Mouse (Mus musculus) liver, postnatal 0 days (tissue): ENCODE data around the gene Plaur. TPM values are rescaled to one million over a fixed set of nuclear protein-coding genes. Genes with fewer than 3 reads are reported as not detected.

Source experiments
- ATAC-seq: fragments of 200-750 bp; cut with Nextera tagmentation; 2 replicates; pipeline ENCODE4 v1.8.0; 2017; ENCODE audit warnings: mild to moderate bottlenecking, moderate library complexity
- DNase-seq: peaks from one replicate; pipeline ENCODE4 v3.0.0-alpha.2; 2016
- H3K27ac ChIP-seq: fragments of 300-500 bp; sonication (generic); 2 replicates; pipeline ENCODE4 v1.5.1; 2014; ENCODE audit warnings: antibody characterized with exemption, moderate library complexity, mild to moderate bottlenecking, low read depth
- H3K27me3 ChIP-seq: fragments of 300-500 bp; sonication (generic); 2 replicates; pipeline ENCODE4 v1.6.1; 2014; ENCODE audit warnings: low read length, control low read depth, mixed read lengths; ENCODE audit not compliant: insufficient read depth
- H3K36me3 ChIP-seq: fragments of 300-500 bp; sonication (generic); replicated peaks from 2 replicates; pipeline ENCODE4 v1.6.1; 2014; ENCODE audit warnings: mild to moderate bottlenecking, control low read depth, low read length, moderate library complexity, mixed read lengths; ENCODE audit not compliant: insufficient read depth
- H3K4me1 ChIP-seq: fragments of 300-500 bp; sonication (generic); 2 replicates; pipeline ENCODE4 v1.6.1; 2014; ENCODE audit warnings: antibody characterized with exemption, mild to moderate bottlenecking, control low read depth; ENCODE audit not compliant: insufficient read depth
- H3K4me2 ChIP-seq: fragments of 300-500 bp; sonication (generic); 2 replicates; pipeline ENCODE4 v1.6.1; 2014; ENCODE audit warnings: low read depth, mild to moderate bottlenecking, low read length, moderate library complexity, mixed read lengths
- H3K4me3 ChIP-seq: fragments of 300-500 bp; sonication (generic); 2 replicates; pipeline ENCODE4 v1.5.1; 2014; ENCODE audit warnings: low read depth, low read length
- H3K9ac ChIP-seq: fragments of 300-500 bp; sonication (generic); replicated peaks from 2 replicates; pipeline ENCODE4 v1.6.1; 2014; ENCODE audit warnings: mild to moderate bottlenecking, moderate library complexity
- H3K9me3 ChIP-seq: fragments of 300-500 bp; sonication (generic); 2 replicates; pipeline ENCODE4 v1.6.1; 2016; ENCODE audit warnings: mild to moderate bottlenecking, control low read depth, low read length, mixed read lengths
- CTCF ChIP-seq: sonication (generic); IDR thresholded peaks from 2 replicates; pipeline ENCODE4 v1.5.1; 2016; ENCODE audit warnings: antibody characterized with exemption, low read depth
- EP300 ChIP-seq: IDR thresholded peaks from 2 replicates; pipeline ENCODE4 v1.6.1; 2016; ENCODE audit warnings: antibody characterized with exemption, low read depth, mild to moderate bottlenecking
- WGBS: fragments of 180-500 bp; shearing (Covaris S2); extraction: QIAGEN DNeasy Blood & Tissue Kit; methylation state at CpG from one replicate; pipeline ENCODE4 v1.1.7; 2014; ENCODE audit not compliant: insufficient replicate concordance; 5-methylcytosine and 5-hydroxymethylcytosine counted together
- polyA plus RNA-seq: library from polyadenylated mRNA; unstranded; fragments of >200 nt; fragmentation: Nextera tagmentation; extraction: Ambion mirVana; gene quantifications from 2 replicates; pipeline ENCODE4 v1.2.1, GENCODE M21; 2015

The Plaur gene
- polyA plus RNA-seq, 1 experiment from 2014 or later, result 10.8 TPM

DNA sequence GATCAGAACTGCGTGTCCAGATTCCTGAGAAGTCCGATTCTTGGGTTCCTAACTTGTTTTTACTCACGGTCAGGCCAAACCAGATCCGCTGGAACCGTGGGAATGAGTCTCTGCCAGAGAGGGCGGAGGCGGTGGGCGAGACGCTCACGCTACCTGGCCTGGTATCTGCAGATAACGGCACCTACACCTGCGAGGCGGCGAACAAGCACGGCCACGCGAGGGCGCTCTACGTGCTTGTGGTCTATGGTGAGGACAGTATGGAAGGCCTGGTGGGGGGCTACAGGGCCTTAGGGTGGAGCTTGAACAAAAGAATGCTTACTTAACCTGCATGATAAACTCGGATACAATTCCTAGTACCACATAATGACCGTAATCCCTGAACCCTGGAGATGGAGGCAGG is 39.2 kb downstream of the Plaur start:
- 51% methylated on average over 21 of the region's 21 CpGs for WGBS
- peaks cover 14% of the 10 kb centered on the region for H3K4me1 ChIP-seq
- TF ChIP-seq EP300 (no peak), CTCF (peak; percentile 51)
- no peak overlapping the region for H3K4me2 ChIP-seq
- peaks cover 45% of the 10 kb centered on the region for H3K27me3 ChIP-seq
- no peak overlapping the region for H3K9ac ChIP-seq
- no peak overlapping the region for H3K4me3 ChIP-seq
- H3K36me3 ChIP-seq, result no peaks in the 10 kb centered on the region
- no peak for ATAC-seq
- peak; percentile 44 for DNase-seq
- no peak overlapping the region for H3K27ac ChIP-seq
- 0 out of 2 replicates have a peak, but pooled peaks cover 2% of the 10 kb centered on the region for H3K9me3 ChIP-seq

DNA sequence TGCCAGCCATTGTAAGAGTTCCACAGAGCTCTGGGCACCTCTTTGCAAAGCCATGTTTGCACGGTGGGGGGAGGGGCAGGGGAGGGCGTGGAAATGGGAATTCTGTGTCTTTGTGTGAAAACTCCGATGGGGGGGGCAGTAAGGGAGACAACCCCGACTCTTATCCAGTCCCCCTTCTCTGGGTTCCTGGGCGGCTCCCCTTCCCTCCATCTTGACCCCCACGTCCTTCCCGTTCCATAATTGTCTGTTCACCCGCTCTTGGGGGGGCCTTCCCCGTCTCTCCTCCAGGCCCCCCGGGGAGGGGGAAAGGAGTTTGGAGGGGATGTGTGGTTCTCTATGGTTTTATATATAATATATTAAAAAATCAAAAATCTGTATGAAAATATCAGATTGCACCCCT is 41.7 kb downstream of the Plaur start:
- no peak for TF ChIP-seq EP300
- TF ChIP-seq CTCF, result no peak
- peaks cover 18% of the 10 kb centered on the region for H3K4me1 ChIP-seq
- no peak for DNase-seq
- peaks cover 38% of the 10 kb centered on the region for H3K27me3 ChIP-seq
- H3K9ac ChIP-seq, result no peak overlapping the region
- 9% methylated on average over 10 of the region's 10 CpGs for WGBS
- 0 out of 2 replicates have a peak, but pooled peaks cover 2% of the 10 kb centered on the region for H3K9me3 ChIP-seq
- H3K4me3 ChIP-seq, result no peak overlapping the region
- H3K4me2 ChIP-seq, result no peak overlapping the region
- ATAC-seq, result no peak
- H3K27ac ChIP-seq, result no peak overlapping the region
- no peaks in the 10 kb centered on the region for H3K36me3 ChIP-seq

DNA sequence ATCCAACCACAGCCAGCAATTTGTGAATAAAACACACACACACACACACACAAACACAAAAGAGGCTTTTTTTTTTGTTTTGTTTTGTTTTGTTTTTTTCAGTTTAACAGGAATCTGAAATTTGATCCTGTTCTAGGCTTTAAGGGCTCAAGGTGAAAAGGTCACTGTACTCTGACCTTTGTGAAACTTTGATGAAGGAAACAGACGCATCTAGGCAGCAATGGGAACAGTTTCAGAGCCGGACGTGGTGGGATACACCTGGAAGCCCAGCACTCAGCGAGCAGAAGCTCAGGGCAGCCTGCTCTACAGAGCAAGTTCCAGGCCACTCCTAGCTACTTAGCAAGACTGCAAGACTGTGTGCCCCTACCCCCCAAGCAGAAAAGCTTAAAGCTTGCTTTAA is 42.6 kb downstream of the Plaur start:
- 21% methylated on average over 4 of the region's 4 CpGs for WGBS
- TF ChIP-seq EP300, result no peak
- TF ChIP-seq CTCF, result no peak
- peaks cover 17% of the 10 kb centered on the region for H3K4me1 ChIP-seq
- peaks cover 30% of the 10 kb centered on the region for H3K27me3 ChIP-seq
- no peak for ATAC-seq
- H3K36me3 ChIP-seq, result no peaks in the 10 kb centered on the region
- no peak overlapping the region for H3K27ac ChIP-seq
- no peak for DNase-seq
- H3K4me2 ChIP-seq, result no peak overlapping the region
- H3K9ac ChIP-seq, result no peak overlapping the region; the same call in 1 of the 2 replicates
- H3K4me3 ChIP-seq, result no peak overlapping the region
- H3K9me3 ChIP-seq, result 0 out of 2 replicates have a peak, but pooled peaks cover 2% of the 10 kb centered on the region

DNA sequence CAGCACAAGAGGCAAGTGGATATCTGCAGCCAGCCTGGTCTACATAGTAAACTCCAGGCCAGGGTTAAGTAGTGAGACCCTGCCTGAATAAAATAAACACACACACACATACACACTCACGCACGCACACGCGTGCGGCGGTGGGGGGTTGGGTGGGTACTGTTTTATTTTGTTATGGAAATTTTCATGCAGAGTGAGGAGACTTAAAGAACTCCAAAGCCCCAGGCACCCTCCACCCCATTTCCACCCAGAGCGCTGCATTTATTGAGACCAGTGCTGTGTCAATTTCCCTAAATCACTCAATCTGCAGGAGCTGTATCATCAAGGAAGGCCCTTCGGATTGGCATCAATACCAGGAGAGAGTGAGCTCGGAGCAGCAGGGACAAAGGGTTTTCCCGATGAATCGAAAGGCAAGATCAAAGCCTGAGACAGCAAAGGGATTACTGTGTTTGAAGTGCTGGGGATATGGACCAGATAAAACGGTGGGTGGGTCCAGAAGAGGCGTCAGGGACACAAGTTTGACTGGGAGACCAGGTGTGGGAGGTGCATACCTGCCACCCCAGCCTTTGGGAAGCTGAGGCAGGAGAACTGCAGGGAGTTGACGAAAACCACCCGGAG is 43.3 kb downstream of the Plaur start:
- ATAC-seq (no peak), DNase-seq (no peak)
- Histone ChIP-seq H3K27ac (no peak overlapping the region), H3K27me3 (peaks cover 23% of the 10 kb centered on the region), H3K36me3 (no peaks in the 10 kb centered on the region), H3K4me2 (0 out of 2 replicates have a peak overlapping the region, but pooled peaks have one; percentile 11), H3K4me3 (no peak overlapping the region), H3K9ac (no peak overlapping the region), H3K4me1 (peaks cover 14% of the 10 kb centered on the region), H3K9me3 (0 out of 2 replicates have a peak, but pooled peaks cover 2% of the 10 kb centered on the region)
- TF ChIP-seq EP300 (no peak), CTCF (no peak)
- 56% methylated on average over 15 of the region's 15 CpGs for WGBS

DNA sequence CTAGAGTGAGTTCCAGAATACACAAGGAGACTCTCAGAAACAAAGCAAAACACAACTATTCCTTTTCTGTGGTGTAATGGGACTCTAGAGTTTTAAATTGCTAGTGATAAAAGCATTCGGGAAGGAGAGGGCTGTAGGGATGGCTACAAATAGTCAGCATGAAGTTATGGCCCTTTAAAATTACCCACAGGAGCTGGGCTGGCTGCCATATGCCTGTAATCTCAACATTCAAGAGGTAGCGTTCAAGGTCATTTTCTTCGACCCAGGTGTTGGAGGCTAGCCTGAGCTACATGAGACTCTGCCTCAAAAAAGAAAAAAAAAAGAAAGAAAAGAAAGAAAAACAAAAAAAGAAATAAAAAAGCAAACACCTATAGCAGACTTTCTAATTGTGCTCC is 43.8 kb downstream of the Plaur start:
- ATAC-seq, result no peak
- no peak for TF ChIP-seq EP300
- no peak for TF ChIP-seq CTCF
- H3K9me3 ChIP-seq, result no peaks in the 10 kb centered on the region
- H3K36me3 ChIP-seq, result no peaks in the 10 kb centered on the region
- H3K4me2 ChIP-seq, result 0 out of 2 replicates have a peak overlapping the region, but pooled peaks have one; percentile 97
- peaks cover 19% of the 10 kb centered on the region for H3K27me3 ChIP-seq
- H3K27ac ChIP-seq, result no peak overlapping the region
- no peak overlapping the region for H3K9ac ChIP-seq
- 41% methylated on average over 3 of the region's 3 CpGs for WGBS
- H3K4me3 ChIP-seq, result 0 out of 2 replicates have a peak overlapping the region, but pooled peaks have one; percentile 69
- DNase-seq, result no peak
- peaks cover 14% of the 10 kb centered on the region for H3K4me1 ChIP-seq

DNA sequence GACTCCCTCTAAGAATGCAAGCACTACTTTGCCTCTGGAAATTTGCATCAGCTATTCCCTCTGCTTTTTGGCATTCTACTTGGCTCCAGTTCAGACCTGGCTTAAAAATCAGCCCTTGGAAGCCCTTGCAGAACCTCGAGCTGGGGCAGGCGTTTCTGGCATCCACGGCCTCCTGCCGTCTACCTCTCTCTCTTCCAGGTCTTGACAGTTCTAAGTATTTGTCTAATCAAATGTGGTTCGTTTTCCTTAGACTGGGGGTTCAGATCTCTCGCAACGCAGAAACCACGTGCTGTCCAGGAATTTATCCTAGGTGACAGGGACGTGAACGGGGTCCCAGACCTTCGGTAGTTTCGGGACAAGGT is 44.2 kb downstream of the Plaur start:
- peaks cover 14% of the 10 kb centered on the region for H3K4me1 ChIP-seq
- WGBS, result 5% methylated on average over 12 of the region's 12 CpGs
- DNase-seq (no peak), ATAC-seq (no peak)
- peaks cover 15% of the 10 kb centered on the region for H3K27me3 ChIP-seq
- peak overlapping the region; percentile 69 for H3K4me3 ChIP-seq
- no peak for TF ChIP-seq CTCF
- TF ChIP-seq EP300, result no peak
- no peaks in the 10 kb centered on the region for H3K36me3 ChIP-seq
- peak overlapping the region; percentile 97 for H3K4me2 ChIP-seq
- peak overlapping the region; percentile 86 for H3K9ac ChIP-seq
- no peak overlapping the region for H3K27ac ChIP-seq
- H3K9me3 ChIP-seq, result no peaks in the 10 kb centered on the region
